Mouse (Mus musculus): ENCODE data around the gene Rdh7.

- no peak for TF ChIP-seq POLR2A (IDR thresholded peaks at IDR 0.05; ENCODE audit: borderline replicate concordance, insufficient read depth, low read length)
- TF ChIP-seq CTCF (IDR thresholded peaks at IDR 0.05; ENCODE audit: borderline replicate concordance, insufficient read depth, low read depth, low read length), result no peak
Measured at GRCm38 (mm10) chr10:127936747-127937409, 48.3 kb upstream of the Rdh7 start.

Data from cerebellum, adult 2 months (tissue).